Mouse (Mus musculus): Measurements from ENCODE around the gene Ppp4c.

Ppp4c gene

DNA sequence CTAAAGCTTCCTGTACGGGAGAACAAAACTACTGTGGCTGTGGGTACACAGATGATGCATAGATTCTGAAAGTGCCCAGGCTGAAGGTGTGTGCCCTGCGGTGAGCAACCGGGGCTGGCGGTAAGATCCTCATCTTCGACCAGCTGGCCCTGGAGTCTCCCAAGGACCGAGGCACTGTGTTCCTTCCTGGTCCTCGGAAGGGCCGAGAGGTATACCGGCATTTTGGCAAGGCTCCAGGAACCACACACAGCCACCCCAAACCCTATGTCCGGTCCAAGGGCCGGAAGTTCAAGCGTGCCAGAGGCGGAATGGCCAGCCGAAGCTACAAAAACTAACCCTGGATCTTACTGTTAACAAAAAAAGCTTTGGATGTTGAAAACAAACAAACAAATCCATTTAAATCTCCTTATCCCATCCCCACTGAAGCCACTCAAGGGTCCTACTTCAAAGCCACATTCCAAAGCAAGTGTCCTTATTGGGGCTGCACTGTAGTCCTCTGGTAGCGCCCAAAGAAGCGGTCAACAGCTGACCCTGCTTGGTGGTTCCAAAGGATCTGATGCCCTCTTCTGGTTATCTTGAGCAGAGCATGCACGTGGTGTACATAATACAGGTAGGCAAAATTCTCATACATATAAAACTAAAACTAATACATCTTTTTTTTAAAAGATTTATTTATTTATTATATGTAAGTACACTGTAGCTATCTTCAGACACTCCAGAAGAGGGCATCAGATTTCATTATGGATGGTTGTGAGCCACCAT, 42.5 kb downstream of the Ppp4c start:
- no peak for DNase-seq (ENCODE audit: low spot score)

DNA sequence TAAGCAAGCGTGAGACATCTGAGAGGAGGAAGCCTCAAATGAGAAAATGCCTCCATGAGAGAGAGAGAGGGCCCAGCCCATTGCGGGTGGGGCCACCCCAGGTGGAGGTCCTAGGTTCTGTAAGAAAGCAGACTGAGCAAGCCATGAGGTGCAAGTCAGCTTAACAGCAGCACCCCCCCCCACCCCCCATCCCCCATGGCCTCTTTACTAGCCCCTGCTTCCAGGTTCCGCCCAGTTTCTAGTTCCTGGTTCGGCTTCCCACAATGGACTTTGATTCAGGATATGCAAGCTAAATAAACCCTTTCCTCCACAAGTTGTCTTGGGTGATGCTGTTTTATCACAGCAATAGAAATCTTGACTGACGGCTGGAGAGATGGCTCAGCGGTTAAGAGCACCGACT, 43.5 kb downstream of the Ppp4c start:
- no peak for DNase-seq (ENCODE audit: low spot score)

DNA sequence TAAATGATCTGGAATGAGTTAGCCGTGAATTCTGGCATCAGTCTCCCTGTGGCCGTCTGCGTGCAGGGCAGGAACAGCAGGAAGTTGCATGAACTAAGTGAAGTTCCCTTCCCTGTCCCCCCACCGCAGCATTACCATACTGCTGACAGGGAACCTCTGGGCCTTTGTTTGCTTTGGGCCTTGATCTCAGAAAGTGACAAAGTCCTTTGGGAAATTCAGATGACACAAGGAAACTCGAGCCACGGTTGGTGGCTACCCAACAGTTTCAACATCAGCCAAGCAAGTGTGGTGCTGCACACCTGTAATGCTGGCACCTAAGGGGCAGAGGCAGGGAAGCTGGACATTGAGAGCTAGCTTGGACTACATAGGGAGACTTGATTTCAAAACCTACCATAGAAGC, 45.5 kb downstream of the Ppp4c start:
- no peak for DNase-seq (ENCODE audit: low spot score)

DNA sequence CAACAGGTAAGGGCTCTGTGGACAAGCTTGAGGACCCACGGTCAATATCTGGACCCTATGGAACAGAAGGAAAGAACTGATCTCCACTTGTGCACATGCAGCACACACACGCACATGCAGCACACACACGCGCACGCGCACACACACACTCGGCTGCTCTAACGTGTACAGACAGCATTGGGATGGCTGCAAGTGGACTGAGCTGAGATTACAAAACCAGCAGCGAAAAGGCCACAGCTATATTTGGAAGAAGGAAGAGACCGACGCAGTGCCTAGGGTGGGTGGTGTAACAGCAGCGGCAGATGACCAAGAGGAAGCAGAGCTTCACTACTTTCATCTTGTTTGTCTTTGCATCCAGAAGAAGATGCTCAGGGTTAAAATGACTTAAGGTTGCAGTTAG, 46.2 kb downstream of the Ppp4c start:
- DNase-seq (ENCODE audit: low spot score), result no peak

DNA sequence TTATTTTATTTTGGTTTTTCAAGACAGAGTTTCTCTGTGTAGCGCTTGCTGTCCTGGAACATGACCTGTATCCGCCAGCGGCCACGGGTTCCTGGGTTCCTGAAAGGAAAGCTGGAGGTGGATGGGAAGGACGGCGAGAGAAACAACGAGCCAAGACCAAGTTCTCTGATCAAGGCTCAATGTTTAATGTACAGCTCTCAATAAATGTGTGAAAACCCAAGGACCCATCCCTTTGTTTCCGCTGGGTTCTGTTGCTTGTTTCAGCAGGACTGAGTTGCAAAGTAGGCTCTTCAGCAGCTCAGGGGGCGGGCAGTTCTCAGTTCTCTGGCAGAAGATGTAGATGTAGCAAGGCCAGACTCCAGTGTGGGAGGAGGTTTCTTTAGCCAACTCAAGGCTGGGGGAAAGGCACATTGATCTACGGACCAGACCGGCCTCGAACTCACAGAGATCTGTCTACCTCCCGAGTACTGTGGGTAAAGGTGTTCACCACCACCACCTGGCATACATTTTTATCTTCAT, 50.3 kb downstream of the Ppp4c start:
- no peak for DNase-seq (ENCODE audit: low spot score)

DNA sequence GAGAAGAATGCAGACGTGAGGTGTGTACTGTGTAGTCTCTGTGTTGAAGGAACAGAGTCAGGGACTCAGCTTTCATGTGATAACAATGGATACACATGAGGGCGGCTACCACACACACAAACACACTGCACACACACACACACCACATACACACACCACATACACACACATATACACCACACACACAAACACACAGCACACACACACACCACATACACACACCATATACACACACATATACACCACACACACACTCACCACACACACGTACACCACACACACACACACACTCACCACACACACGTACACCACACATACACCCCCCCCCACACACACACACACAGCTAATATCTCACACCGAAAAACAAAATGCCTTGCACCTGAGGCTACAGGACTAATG, 50.8 kb downstream of the Ppp4c start:
- DNase-seq (ENCODE audit: low spot score), result no peak

DNA sequence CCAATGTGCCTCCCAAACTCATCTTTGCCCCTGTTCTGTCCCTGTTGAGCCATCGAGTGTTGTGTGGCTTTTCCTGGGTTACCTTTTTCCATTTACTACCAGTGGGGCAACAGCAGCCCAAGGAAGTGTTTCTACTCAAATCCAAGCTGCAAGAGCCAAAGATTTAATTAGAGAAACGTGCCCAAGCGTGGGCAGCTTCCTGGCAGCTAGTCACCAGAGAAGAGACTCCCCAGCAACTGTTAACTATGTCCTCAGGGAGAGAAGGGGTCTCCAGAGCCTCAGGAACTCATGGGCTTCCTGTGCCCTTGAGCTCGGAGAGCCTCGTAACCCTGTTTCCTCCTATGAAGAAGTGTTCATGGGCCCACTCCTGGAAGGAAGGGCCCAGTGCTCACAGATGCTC, 51.3 kb downstream of the Ppp4c start:
- DNase-seq (ENCODE audit: low spot score), result no peak

DNA sequence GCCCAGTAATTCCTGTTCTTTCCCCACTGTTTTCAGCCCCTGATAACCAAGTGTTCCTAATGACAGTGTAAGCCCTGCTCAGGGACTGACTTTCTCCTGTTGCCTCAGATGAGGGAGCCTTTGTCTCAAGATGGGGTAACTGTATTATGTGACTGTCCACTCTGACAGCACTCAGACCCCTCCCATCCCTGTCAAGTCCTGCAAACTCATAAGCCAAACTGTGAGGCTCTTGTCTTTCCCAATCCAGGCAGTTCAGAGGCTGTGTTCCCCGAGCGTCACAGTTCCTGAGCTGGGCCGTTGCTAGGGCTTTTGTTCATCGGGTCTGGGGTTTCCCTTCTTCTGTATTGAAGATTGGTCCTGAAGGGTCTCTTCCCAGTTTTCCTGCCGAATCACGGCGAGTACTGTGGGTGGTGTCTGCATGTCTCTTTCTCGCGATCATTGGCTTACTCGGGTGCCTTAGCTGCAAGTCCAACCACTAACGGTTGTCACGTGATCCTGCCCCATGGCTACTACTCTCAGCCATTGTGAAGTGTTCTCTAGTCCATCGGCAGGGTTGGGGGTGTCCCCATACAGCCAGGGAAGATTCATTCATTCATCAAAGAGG, 52.1 kb downstream of the Ppp4c start:
- no peak for DNase-seq (ENCODE audit: low spot score)

DNA sequence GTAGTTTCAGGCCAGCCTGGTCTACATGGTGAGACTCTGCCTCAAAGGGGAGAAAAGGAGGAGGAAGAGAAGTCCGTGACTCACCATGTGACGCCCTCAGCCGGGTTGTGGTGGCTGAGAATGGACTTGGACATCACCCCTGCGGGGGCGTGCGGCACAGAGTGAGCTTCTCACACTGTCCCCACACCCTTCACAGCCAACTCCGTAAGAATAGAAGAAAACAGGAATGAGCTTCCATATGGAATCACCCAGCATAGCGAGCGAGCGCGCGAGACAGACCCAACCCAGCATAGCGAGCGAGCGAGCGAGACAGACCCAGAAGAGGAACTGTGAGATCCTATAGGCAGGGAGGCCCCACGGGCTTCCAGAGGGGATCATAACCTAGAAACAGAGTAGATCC, 52.7 kb downstream of the Ppp4c start:
- no peak for DNase-seq (ENCODE audit: low spot score)

DNA sequence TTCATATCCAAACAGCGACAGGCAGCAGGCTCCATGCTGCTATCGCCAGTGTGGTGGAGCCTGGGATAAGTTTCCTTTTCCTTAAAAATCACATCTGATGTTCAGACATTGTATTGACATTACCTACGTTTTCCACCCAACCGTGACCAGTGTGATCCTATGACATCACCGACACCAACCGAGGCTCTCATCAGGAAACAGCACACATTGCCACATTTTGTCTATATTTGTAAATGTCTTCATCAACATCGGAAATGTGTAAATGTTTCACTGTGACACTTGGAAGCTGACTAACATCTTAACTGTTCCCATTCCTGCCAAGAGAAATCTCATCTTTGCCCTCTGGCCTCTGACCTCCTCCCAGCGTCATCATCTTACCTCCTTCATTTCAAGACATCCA, 56.2 kb downstream of the Ppp4c start:
- DNase-seq (ENCODE audit: low spot score), result no peak
